ENCODE assay signal across 31 mouse cellular contexts in the genomic region with DNA sequence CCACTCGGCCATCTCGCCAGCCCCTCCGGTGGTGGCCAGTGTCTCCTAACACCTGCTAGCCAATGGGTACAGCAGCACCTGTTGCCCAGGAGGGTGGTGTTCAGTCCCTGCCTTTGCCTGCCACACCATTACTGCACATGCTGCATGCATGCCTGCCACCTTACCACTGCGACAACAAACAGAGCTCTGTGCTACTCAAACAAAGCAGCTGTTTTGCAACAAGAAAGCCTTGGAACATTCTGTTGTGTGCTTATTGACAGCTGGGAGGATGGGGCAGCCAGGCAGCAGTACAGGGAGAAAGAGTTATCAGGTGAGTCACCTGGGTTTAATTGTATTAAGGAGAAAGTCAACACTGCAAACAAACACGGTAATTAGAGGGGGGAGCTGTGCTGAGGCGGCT.
DNase-seq lines count a peak whose midpoint lies in the region; ATAC-seq and TF ChIP-seq lines count a peak whose summit lies in the region.
"Had no signal": no experiment of that assay in that cellular context is flagged by ENCODE, and none has a peak within 500 bp of the region (broad histone marks: within the 10 kb centered on the region; RNA-seq: fewer than 3 reads in every experiment).

No protein-coding gene starts in this region.

- peaks cover 8% of the 10 kb centered on the region; the same call in 1 of the 2 replicates for H3K4me1 ChIP-seq in embryonic facial prominence, embryonic 14.5 days (ENCODE audit: control insufficient read depth, insufficient read depth, low read length)
- peaks cover 17% of the 10 kb centered on the region for H3K4me1 ChIP-seq in embryonic facial prominence, embryonic 10.5 days
- H3K4me1 ChIP-seq in liver, embryonic 16.5 days (ENCODE audit: control insufficient read depth, low read depth, low read length) = peaks cover 2% of the 10 kb centered on the region
- H3K4me1 ChIP-seq in stomach, postnatal 0 days (replicated peaks; ENCODE audit: control insufficient read depth, insufficient read depth) = no peaks in the 10 kb centered on the region
- no peaks in the 10 kb centered on the region for H3K4me1 ChIP-seq in midbrain, embryonic 14.5 days (ENCODE audit: control insufficient read depth, insufficient read depth, low read length)
- H3K4me1 ChIP-seq: forebrain, embryonic 12.5 days; neural tube, embryonic 15.5 days had no signal

- TF ChIP-seq EP300 in stomach, postnatal 0 days (optimal IDR thresholded peaks at IDR 0.05) = no peak

- H3K4me2 ChIP-seq in embryonic facial prominence, embryonic 14.5 days (ENCODE audit: low read depth, low read length) = no peak overlapping the region
- H3K4me2 ChIP-seq in liver, embryonic 16.5 days (ENCODE audit: low read depth, low read length) = no peak overlapping the region
- H3K4me2 ChIP-seq in stomach, postnatal 0 days (replicated peaks; ENCODE audit: low read depth) = no peak overlapping the region
- H3K4me2 ChIP-seq in midbrain, embryonic 14.5 days (ENCODE audit: low read length) = no peak overlapping the region
- H3K4me2 ChIP-seq: embryonic facial prominence, embryonic 15.5 days; forebrain, embryonic 12.5 days; heart, embryonic 13.5 days; hindbrain, embryonic 15.5 days; liver, embryonic 13.5 days; midbrain, embryonic 13.5 days; neural tube, embryonic 15.5 days had no signal

- no peak for TF ChIP-seq CTCF in stomach, postnatal 0 days (IDR thresholded peaks at IDR 0.05; ENCODE audit: low read depth)

- H3K36me3 ChIP-seq in embryonic facial prominence, embryonic 14.5 days (ENCODE audit: control insufficient read depth, insufficient read depth, low read length) = no peaks in the 10 kb centered on the region
- no peaks in the 10 kb centered on the region for H3K36me3 ChIP-seq in embryonic facial prominence, embryonic 10.5 days (replicated peaks)
- no peaks in the 10 kb centered on the region for H3K36me3 ChIP-seq in liver, embryonic 16.5 days (ENCODE audit: control insufficient read depth, insufficient read depth)
- H3K36me3 ChIP-seq in stomach, postnatal 0 days (ENCODE audit: control insufficient read depth, insufficient read depth, low read length) = no peaks in the 10 kb centered on the region
- H3K36me3 ChIP-seq in midbrain, embryonic 14.5 days (ENCODE audit: control insufficient read depth, insufficient read depth, low read length) = no peaks in the 10 kb centered on the region
- H3K36me3 ChIP-seq: embryonic facial prominence, embryonic 15.5 days; forebrain, embryonic 12.5 days; heart, embryonic 13.5 days; hindbrain, embryonic 15.5 days; liver, embryonic 13.5 days; midbrain, embryonic 13.5 days; neural tube, embryonic 15.5 days had no signal

- 64% methylated on average over 6 of the region's 6 CpGs for WGBS in embryonic facial prominence, embryonic 14.5 days
- 70% methylated on average over 6 of the region's 6 CpGs for WGBS in embryonic facial prominence, embryonic 10.5 days
- 61% methylated on average over 6 of the region's 6 CpGs for WGBS in liver, embryonic 16.5 days (ENCODE audit: insufficient replicate concordance)
- WGBS in stomach, postnatal 0 days = 56% methylated on average over 6 of the region's 6 CpGs
- WGBS in midbrain, embryonic 14.5 days = 83% methylated on average over 6 of the region's 6 CpGs

- H3K27me3 ChIP-seq in embryonic facial prominence, embryonic 14.5 days (replicated peaks; ENCODE audit: control insufficient read depth, insufficient read depth, low read length) = no peaks in the 10 kb centered on the region
- 0 out of 2 replicates have a peak, but pooled peaks cover 3% of the 10 kb centered on the region for H3K27me3 ChIP-seq in embryonic facial prominence, embryonic 10.5 days (replicated peaks; ENCODE audit: low read depth, poor library complexity, severe bottlenecking)
- no peaks in the 10 kb centered on the region for H3K27me3 ChIP-seq in liver, embryonic 16.5 days (ENCODE audit: control insufficient read depth, insufficient read depth, low read depth, low read length)
- H3K27me3 ChIP-seq in stomach, postnatal 0 days (ENCODE audit: control insufficient read depth, insufficient read depth, low read length) = no peaks in the 10 kb centered on the region
- H3K27me3 ChIP-seq in midbrain, embryonic 14.5 days (ENCODE audit: control insufficient read depth, insufficient read depth, low read length) = no peaks in the 10 kb centered on the region
- H3K27me3 ChIP-seq: CH12.LX; embryonic facial prominence, embryonic 15.5 days; hindbrain, embryonic 15.5 days; liver, embryonic 13.5 days; midbrain, embryonic 13.5 days; neural tube, embryonic 15.5 days had no signal

- no peaks in the 10 kb centered on the region for H3K9me3 ChIP-seq in embryonic facial prominence, embryonic 14.5 days (ENCODE audit: control insufficient read depth, low read length)
- no peaks in the 10 kb centered on the region for H3K9me3 ChIP-seq in embryonic facial prominence, embryonic 10.5 days
- H3K9me3 ChIP-seq in liver, embryonic 16.5 days (replicated peaks; ENCODE audit: control insufficient read depth, low read length) = no peaks in the 10 kb centered on the region
- H3K9me3 ChIP-seq in stomach, postnatal 0 days (ENCODE audit: control insufficient read depth, low read length) = no peaks in the 10 kb centered on the region
- no peaks in the 10 kb centered on the region for H3K9me3 ChIP-seq in midbrain, embryonic 14.5 days (ENCODE audit: control insufficient read depth, low read length)
- H3K9me3 ChIP-seq: embryonic facial prominence, embryonic 15.5 days; forebrain, embryonic 12.5 days; heart, embryonic 13.5 days; hindbrain, embryonic 15.5 days; liver, embryonic 13.5 days; midbrain, embryonic 13.5 days; neural tube, embryonic 15.5 days had no signal

- no peak overlapping the region for H3K9ac ChIP-seq in embryonic facial prominence, embryonic 14.5 days (ENCODE audit: low read depth, low read length)
- H3K9ac ChIP-seq in liver, embryonic 16.5 days (ENCODE audit: low read depth, low read length) = no peak overlapping the region
- H3K9ac ChIP-seq in stomach, postnatal 0 days (ENCODE audit: low read length) = no peak overlapping the region
- no peak overlapping the region for H3K9ac ChIP-seq in midbrain, embryonic 14.5 days (replicated peaks; ENCODE audit: low read length)
- H3K9ac ChIP-seq: embryonic facial prominence, embryonic 15.5 days; forebrain, embryonic 12.5 days; forebrain, postnatal 0 days; heart, embryonic 13.5 days; hindbrain, embryonic 15.5 days; liver, embryonic 13.5 days; midbrain, embryonic 13.5 days; neural tube, embryonic 15.5 days had no signal

- 0 out of 2 replicates have a peak, but pooled peaks have one; percentile 8 for ATAC-seq in embryonic facial prominence, embryonic 14.5 days (ENCODE audit: low read depth)
- ATAC-seq in liver, embryonic 16.5 days (ENCODE audit: low read depth) = peak; percentile 74
- ATAC-seq in stomach, postnatal 0 days (ENCODE audit: low FRiP score, low TSS enrichment) = peak; percentile 74
- no peak for ATAC-seq in midbrain, embryonic 14.5 days (ENCODE audit: low FRiP score, low TSS enrichment)
- ATAC-seq: forebrain, postnatal 0 days; midbrain, embryonic 13.5 days had no signal

- DNase-seq in embryonic facial prominence, embryonic 14.5 days (ENCODE audit: low spot score) = no peak
- DNase-seq in embryonic facial prominence, embryonic 10.5 days (ENCODE audit: low spot score) = no peak
- DNase-seq in liver = no peak
- peak; percentile 55 for DNase-seq in lung, postnatal 25 days (ENCODE audit: low spot score)
- DNase-seq in stomach, postnatal 0 days (ENCODE audit: low spot score) = peak; percentile 40
- no peak for DNase-seq in midbrain, embryonic 14.5 days
- no peak for DNase-seq in kidney, postnatal 4 days
- DNase-seq: adrenal gland, postnatal 10 days; cerebellum, adult 8-10 months; cerebellum, postnatal 36 days; embryo, embryonic 11 days; forebrain, postnatal 0 days; gastrocnemius, postnatal 10 days; heart, postnatal 10 days; kidney, adult 8-10 months; kidney, postnatal 10 days; layer of hippocampus, adult 9-11 months; liver, embryonic 13.5 days; retina, postnatal 1 day; right cerebral cortex, postnatal 14 days; thymus, adult 18-20 months; thymus, postnatal 25 days had no signal

- H3K27ac ChIP-seq in embryonic facial prominence, embryonic 14.5 days (replicated peaks; ENCODE audit: low read depth, low read length) = no peak overlapping the region
- H3K27ac ChIP-seq in embryonic facial prominence, embryonic 10.5 days (replicated peaks) = no peak overlapping the region
- H3K27ac ChIP-seq in liver, embryonic 16.5 days (ENCODE audit: low read length) = no peak overlapping the region; the same call in 1 of the 2 replicates
- H3K27ac ChIP-seq in stomach, postnatal 0 days (replicated peaks) = no peak overlapping the region
- no peak overlapping the region for H3K27ac ChIP-seq in midbrain, embryonic 14.5 days (replicated peaks; ENCODE audit: low read depth, low read length)
- H3K27ac ChIP-seq: embryonic facial prominence, embryonic 15.5 days; forebrain, embryonic 12.5 days; heart, embryonic 13.5 days; hindbrain, embryonic 15.5 days; liver, embryonic 13.5 days; macrophage; midbrain, embryonic 13.5 days; neural tube, embryonic 15.5 days had no signal

- H3K4me3 ChIP-seq in embryonic facial prominence, embryonic 14.5 days (ENCODE audit: low read depth, low read length) = no peak overlapping the region
- H3K4me3 ChIP-seq in embryonic facial prominence, embryonic 10.5 days = no peak overlapping the region
- no peak overlapping the region for H3K4me3 ChIP-seq in liver, embryonic 16.5 days (ENCODE audit: low read depth, low read length)
- H3K4me3 ChIP-seq in stomach, postnatal 0 days (ENCODE audit: low read depth, low read length) = no peak overlapping the region
- H3K4me3 ChIP-seq in midbrain, embryonic 14.5 days (replicated peaks; ENCODE audit: low read depth, low read length) = no peak overlapping the region
- H3K4me3 ChIP-seq: embryonic facial prominence, embryonic 15.5 days; forebrain, embryonic 12.5 days; heart, embryonic 13.5 days; hindbrain, embryonic 15.5 days; liver, embryonic 13.5 days; midbrain, embryonic 13.5 days; neural tube, embryonic 15.5 days had no signal

Comparison
In these comparisons a context has a peak if more than half of its experiments do, and no peak if none do; other contexts are left out.
1. DNase-seq: peak in lung, postnatal 25 days (single experiment) and stomach, postnatal 0 days (single experiment); none in embryonic facial prominence, embryonic 14.5 days (single experiment), embryonic facial prominence, embryonic 10.5 days (single experiment), liver (single experiment), midbrain, embryonic 14.5 days (single experiment) and kidney, postnatal 4 days (0 of 2).